In genomic region chr1:191906571-191907430, GRCm38 (mm10) we compare ENCODE assay signal across 8 mouse cellular contexts. TPM values are rescaled to one million over a fixed set of nuclear protein-coding genes. Genes with fewer than 3 reads are reported as not detected.
DNase-seq lines count a peak whose midpoint lies in the region; ATAC-seq and TF ChIP-seq lines count a peak whose summit lies in the region.

TSS of gene Slc30a1 (plus strand) at chr1:191906767.

- peak within 1 kb of the TSS; percentile 83 for H3K9ac ChIP-seq in forebrain, embryonic 15.5 days (replicated peaks)
- peak within 1 kb of the TSS; percentile 77 for H3K9ac ChIP-seq in lung, embryonic 14.5 days

- peak; percentile 92 for TF ChIP-seq POLR2A in olfactory bulb, adult 2 months (IDR thresholded peaks at IDR 0.05; ENCODE audit: insufficient read depth, low read depth, low read length)
- peak; percentile 65; the same call in 1 of the 2 replicates for TF ChIP-seq POLR2A in thymus, adult 2 months (IDR thresholded peaks at IDR 0.05; ENCODE audit: control insufficient read depth, extremely low read depth, insufficient read depth, low read length, poor library complexity)

- H3K36me3 ChIP-seq in forebrain, embryonic 15.5 days = peaks cover 10% of the 10 kb centered on the region; the same call in 1 of the 2 replicates
- peaks cover 19% of the 10 kb centered on the region for H3K36me3 ChIP-seq in lung, embryonic 14.5 days (ENCODE audit: insufficient read depth)
- H3K36me3 ChIP-seq in thymus, adult 2 months (ENCODE audit: control insufficient read depth, insufficient read depth, low read length) = no peaks in the 10 kb centered on the region; the same call in 1 of the 2 replicates

- H3K4me3 ChIP-seq in forebrain, embryonic 15.5 days = peak within 1 kb of the TSS; percentile 96
- H3K4me3 ChIP-seq in layer of hippocampus, adult 2 months = peak within 1 kb of the TSS; percentile 77
- peak within 1 kb of the TSS; percentile 89 for H3K4me3 ChIP-seq in lung, embryonic 14.5 days (ENCODE audit: low read depth, low read length)
- peak within 1 kb of the TSS; percentile 87 for H3K4me3 ChIP-seq in olfactory bulb, adult 2 months (ENCODE audit: insufficient read depth, low read depth, low read length)
- H3K4me3 ChIP-seq in thymus, adult 2 months (ENCODE audit: control insufficient read depth, insufficient read depth, low read length) = peak within 1 kb of the TSS; percentile 90

- H3K27me3 ChIP-seq in forebrain, embryonic 15.5 days = no peaks in the 10 kb centered on the region
- no peaks in the 10 kb centered on the region for H3K27me3 ChIP-seq in lung, embryonic 14.5 days (ENCODE audit: insufficient read depth, low read length)
- H3K27me3 ChIP-seq in thymus, adult 2 months (ENCODE audit: control insufficient read depth, insufficient read depth, low read length) = no peaks in the 10 kb centered on the region

- ATAC-seq in forebrain, embryonic 15.5 days (replicated peaks) = peak; percentile 99
- ATAC-seq in lung, embryonic 14.5 days (ENCODE audit: insufficient read depth) = peak; percentile 98

- intact Hi-C loops in heart, postnatal 36 days (cut with DNase I) = loop anchor here (1.0 to 5.0 kb wide), 4 partner anchors 50 to 330 kb away; partner anchors contain the start of genes Dtl, Ints7 and Traf5

- peak within 1 kb of the TSS; percentile 82 for H3K27ac ChIP-seq in forebrain, embryonic 15.5 days (replicated peaks)
- H3K27ac ChIP-seq in layer of hippocampus, adult 2 months = peak within 1 kb of the TSS; percentile 99
- H3K27ac ChIP-seq in lung, embryonic 14.5 days (ENCODE audit: low read depth) = peak within 1 kb of the TSS; percentile 84
- peak within 1 kb of the TSS; percentile 89 for H3K27ac ChIP-seq in olfactory bulb, adult 2 months (ENCODE audit: insufficient read depth, low read depth, low read length)
- no peak within 1 kb of the TSS for H3K27ac ChIP-seq in thymus, adult 2 months (ENCODE audit: control insufficient read depth, insufficient read depth, low read length)

- peaks cover 47% of the 10 kb centered on the region for H3K4me1 ChIP-seq in forebrain, embryonic 15.5 days
- peaks cover 19% of the 10 kb centered on the region; the same call in 1 of the 2 replicates for H3K4me1 ChIP-seq in lung, embryonic 14.5 days (ENCODE audit: insufficient read depth)
- H3K4me1 ChIP-seq in olfactory bulb, adult 2 months (ENCODE audit: control insufficient read depth, insufficient read depth, low read length) = peaks cover 19% of the 10 kb centered on the region
- peaks cover 13% of the 10 kb centered on the region for H3K4me1 ChIP-seq in thymus, adult 2 months (replicated peaks; ENCODE audit: control insufficient read depth, insufficient read depth, low read length)

- under 1% methylated on average over 100 of the region's 104 CpGs for WGBS in forebrain, embryonic 15.5 days
- under 1% methylated on average over 101 of the region's 104 CpGs for WGBS in lung, embryonic 14.5 days
- under 1% methylated on average over 104 of the region's 104 CpGs for WGBS in olfactory bulb, adult 2 months
- WGBS in thymus, adult 2 months = under 1% methylated on average over 103 of the region's 104 CpGs

- TF ChIP-seq CTCF in layer of hippocampus, adult 2 months (conservative IDR thresholded peaks at IDR 0.05) = no peak
- TF ChIP-seq CTCF in lung, embryonic 14.5 days (IDR thresholded peaks at IDR 0.05; ENCODE audit: low read depth) = 0 out of 2 replicates have a peak, but pooled peaks have one; percentile 6
- no peak for TF ChIP-seq CTCF in olfactory bulb, adult 2 months (IDR thresholded peaks at IDR 0.05; ENCODE audit: insufficient read depth, low read depth, low read length)
- no peak for TF ChIP-seq CTCF in thymus, adult 2 months (IDR thresholded peaks at IDR 0.05; ENCODE audit: borderline replicate concordance, control insufficient read depth, extremely low read depth, insufficient read depth, low read length, poor library complexity)

- peak within 1 kb of the TSS; percentile 92 for H3K4me2 ChIP-seq in forebrain, embryonic 15.5 days (replicated peaks)
- peak within 1 kb of the TSS; percentile 90 for H3K4me2 ChIP-seq in lung, embryonic 14.5 days

- no peaks in the 10 kb centered on the region for H3K9me3 ChIP-seq in forebrain, embryonic 15.5 days
- no peaks in the 10 kb centered on the region for H3K9me3 ChIP-seq in lung, embryonic 14.5 days (ENCODE audit: low read depth, low read length)

- DNase-seq in ES-CJ7 (ENCODE audit: low read depth, low spot score) = peak; percentile 96
- peak; percentile 98 for DNase-seq in cerebellum, adult 11 months
- peak; percentile 98 to 99 for DNase-seq in heart, postnatal 36 days
- DNase-seq in layer of hippocampus, adult 2 months (ENCODE audit: low spot score in 2 of 2) = peak; percentile 99 to 100
- peak; percentile 96 for DNase-seq in lung, embryonic 14.5 days
- peak; percentile 99 for DNase-seq in thymus, adult 2 months

RNA-seq across cellular contexts. Expression of gene Slc30a1, which starts in this region (rescaled TPM):
- 3.4 and 3.7 TPM in 2 replicates for polyA plus RNA-seq in forebrain, embryonic 15.5 days (2015; fragmentation: Nextera tagmentation; extraction: Ambion mirVana)
- total RNA-seq in heart, postnatal 36 days (2021) = 10 to 100 TPM; 19.7 to 27.2 TPM
- 10 to 100 TPM; 35.5 to 37.1 TPM for total RNA-seq in layer of hippocampus, adult 2 months (2021)
- 2.9 and 3.9 TPM in 2 replicates for polyA plus RNA-seq in lung, embryonic 14.5 days (2014; fragmentation: Nextera tagmentation; extraction: Ambion mirVana)
- polyA plus RNA-seq in olfactory bulb, adult 2 months (2012; ENCODE audit: insufficient read depth, insufficient read length, low replicate concordance, missing spikeins) = not detected in 2 replicates
- 8.4 and 9.1 TPM in 2 replicates for polyA plus RNA-seq in thymus, adult 2 months (2012; rRNA removed)
